Mouse (Mus musculus): Measurements from ENCODE around the gene E330014E10Rik.
"Not testable (repeated sequence)": the region's sequence is repeated elsewhere in the genome, so short reads cannot be mapped to it uniquely, and the experiment has no call there.

The E330014E10Rik gene

DNA sequence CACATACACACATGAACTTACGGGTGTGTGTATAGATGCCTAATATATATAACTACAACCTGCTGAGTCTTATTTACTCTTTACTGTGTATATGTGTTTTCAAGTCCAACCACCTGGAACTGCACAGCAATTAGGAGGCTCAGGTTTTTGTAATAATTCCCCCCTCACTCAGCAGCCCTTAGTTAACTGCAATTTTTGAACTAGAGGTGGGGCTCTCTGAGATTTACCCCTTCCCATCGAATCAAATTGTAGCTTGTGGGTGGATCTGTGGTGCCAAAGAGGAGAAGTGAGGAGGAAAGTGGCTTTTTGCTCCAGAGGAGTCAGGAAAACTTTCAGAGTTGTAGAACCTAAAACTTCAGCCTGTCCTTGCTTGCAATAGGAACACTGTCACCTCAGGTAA is at the start of gene E330014E10Rik:
Gene E330014E10Rik (plus strand): TSS at position 301 of the 400 bp plus-strand sequence.
- not testable (repeated sequence) for DNase-seq

DNA sequence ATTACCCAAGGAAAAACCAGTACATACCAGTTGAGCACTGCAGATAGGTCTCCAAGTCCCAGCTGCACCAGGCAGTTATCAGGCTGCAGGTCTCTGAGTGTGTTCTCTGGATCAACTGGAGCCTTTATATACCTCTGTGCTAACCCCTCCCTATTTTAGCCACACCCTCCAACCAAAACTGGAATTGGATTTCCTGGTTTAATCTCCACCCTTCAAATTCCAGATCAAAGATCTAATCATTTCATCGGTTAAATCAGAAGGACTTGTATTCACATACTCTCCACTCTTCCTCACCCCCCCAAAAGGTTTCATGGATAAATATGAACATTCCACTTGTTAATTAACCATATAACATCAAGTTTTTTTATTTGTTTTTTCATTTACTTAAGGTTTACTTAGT is 39.7 kb upstream of the E330014E10Rik start, which contains the start of gene Gm7978:
Gene Gm7978 (minus strand): TSS at position 101 of the 400 bp plus-strand sequence.
- DNase-seq, result not testable (repeated sequence)

DNA sequence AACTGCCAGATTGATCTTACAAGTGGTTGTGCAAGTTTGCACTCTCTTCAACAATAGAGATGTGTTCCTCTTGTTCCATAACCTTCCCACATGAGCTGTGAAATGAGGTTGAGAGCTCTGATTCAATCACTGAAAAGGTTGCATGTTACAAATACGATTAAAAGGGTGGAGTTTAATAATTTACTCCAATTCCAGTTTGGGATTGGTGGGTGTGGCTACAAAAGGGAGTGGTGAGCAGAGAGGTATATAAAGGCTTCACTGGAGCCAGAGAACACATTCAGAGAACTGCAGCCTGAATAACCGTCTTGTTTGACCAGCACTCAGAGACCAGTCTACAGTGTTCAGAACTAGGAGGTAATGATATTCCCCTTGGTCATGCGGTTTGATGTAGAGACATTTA is 34.1 kb upstream of the E330014E10Rik start, which contains the start of gene Gm7982:
Gene Gm7982 (plus strand): TSS at position 301 of the 400 bp plus-strand sequence.
- DNase-seq, result not testable (repeated sequence)

DNA sequence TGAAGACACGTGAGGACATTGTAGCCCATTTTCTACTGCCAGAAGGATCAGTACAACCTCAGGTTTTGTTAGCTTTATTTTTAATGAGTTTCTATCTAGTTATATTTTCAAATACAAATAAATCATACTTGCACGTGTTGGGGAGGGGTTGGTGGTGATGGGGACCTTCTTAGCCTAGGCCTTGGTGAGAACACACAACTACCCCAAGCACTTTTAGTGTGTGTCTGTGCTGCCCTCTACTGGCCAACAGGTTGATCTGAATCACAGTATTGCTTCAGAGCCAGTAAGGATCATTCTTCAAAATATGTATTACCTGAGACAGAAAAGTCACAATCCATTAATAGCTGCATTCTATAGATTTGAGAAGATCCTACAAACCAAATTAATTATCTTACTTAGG is 35.1 kb downstream of the E330014E10Rik start:
- not testable (repeated sequence) for DNase-seq

DNA sequence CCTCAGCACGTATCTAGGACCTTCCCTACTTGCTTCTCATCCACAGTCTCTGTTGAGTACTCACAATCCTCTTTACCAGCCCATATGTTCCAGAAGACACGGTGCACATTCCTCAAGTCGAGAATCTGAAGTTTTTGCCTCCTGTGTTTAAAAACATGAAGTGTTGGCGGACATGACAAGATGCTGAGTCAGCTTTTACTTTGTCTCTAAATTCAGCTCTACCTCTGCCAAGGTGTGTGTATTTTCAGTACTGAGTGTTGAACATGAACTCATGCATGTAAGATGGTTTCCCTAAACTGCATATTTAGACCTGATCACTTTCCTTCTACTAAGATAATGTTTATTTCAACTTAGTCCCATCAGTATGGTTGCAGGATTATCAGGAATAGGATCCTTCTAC is 60.8 kb downstream of the E330014E10Rik start:
- no peak for DNase-seq

DNA sequence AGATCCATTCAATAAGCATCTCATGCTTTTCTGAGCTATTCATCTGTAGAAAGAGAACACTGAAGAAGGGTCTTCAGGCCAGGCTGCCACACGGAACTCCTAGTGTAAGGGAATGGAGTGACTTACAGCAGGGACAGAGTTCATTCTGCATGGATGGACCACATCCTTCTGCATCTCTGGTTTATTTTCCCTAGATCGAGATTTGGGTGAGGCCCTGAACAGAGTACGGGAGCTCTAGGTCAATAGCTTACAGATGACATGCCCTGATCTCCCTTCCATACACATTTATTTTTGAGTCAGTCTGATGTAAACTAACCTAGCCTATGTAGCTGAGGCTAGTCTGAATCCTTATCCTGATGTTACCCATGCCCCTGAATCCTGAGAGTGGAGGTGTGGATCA is 78.2 kb downstream of the E330014E10Rik start:
- no peak for DNase-seq
